Mouse (Mus musculus): ENCODE results near the gene Olfr584. TPM values are rescaled to one million over a fixed set of nuclear protein-coding genes. Genes with fewer than 3 reads are reported as not detected.

The Olfr584 gene
- polyA plus RNA-seq (2015; fragmentation: Nextera tagmentation; extraction: Ambion mirVana), result not detected in 2 replicates

GRCm38 (mm10) chr7:103081585-103081984 is at the start of gene Olfr584:
TSS of gene Olfr584 (plus strand) at chr7:103081885.
- Histone ChIP-seq H3K27ac (no peak within 1 kb of the TSS), H3K4me3 (replicated peaks) (no peak within 1 kb of the TSS), H3K9ac (replicated peaks) (no peak within 1 kb of the TSS), H3K27me3 (no peaks in the 10 kb centered on the region), H3K4me2 (replicated peaks) (no peak within 1 kb of the TSS), H3K36me3 (no peaks in the 10 kb centered on the region), H3K4me1 (replicated peaks) (no peaks in the 10 kb centered on the region), H3K9me3 (no peaks in the 10 kb centered on the region)
- 91% methylated on average over 1 of the region's 1 CpGs for WGBS
- ATAC-seq, result no peak

- H3K36me3 ChIP-seq, result no peaks in the 10 kb centered on the region
- no peak within 1 kb of the TSS for H3K4me2 ChIP-seq (replicated peaks)
- no peaks in the 10 kb centered on the region for H3K4me1 ChIP-seq (replicated peaks)
- ATAC-seq, result no peak
- H3K9ac ChIP-seq (replicated peaks), result no peak within 1 kb of the TSS
- H3K9me3 ChIP-seq, result no peaks in the 10 kb centered on the region
- H3K27ac ChIP-seq, result no peak within 1 kb of the TSS
- no peaks in the 10 kb centered on the region for H3K27me3 ChIP-seq
- H3K4me3 ChIP-seq (replicated peaks), result no peak within 1 kb of the TSS
Observed at GRCm38 (mm10) chr7:103037724-103038123, 44.0 kb upstream of the Olfr584 start, which contains the start of gene Olfr582. TSS of gene Olfr582 (plus strand) at chr7:103038024.

- WGBS, result 91% methylated on average over 1 of the region's 1 CpGs
- H3K4me2 ChIP-seq (replicated peaks), result no peak within 1 kb of the TSS
- no peak within 1 kb of the TSS for H3K9ac ChIP-seq (replicated peaks)
- H3K27me3 ChIP-seq, result no peaks in the 10 kb centered on the region
- H3K36me3 ChIP-seq, result no peaks in the 10 kb centered on the region
- H3K4me1 ChIP-seq (replicated peaks), result no peaks in the 10 kb centered on the region
- H3K4me3 ChIP-seq (replicated peaks), result no peak within 1 kb of the TSS
- no peak within 1 kb of the TSS for H3K27ac ChIP-seq
- no peak for ATAC-seq
- H3K9me3 ChIP-seq, result no peaks in the 10 kb centered on the region
Observed at GRCm38 (mm10) chr7:103051000-103051399, 30.7 kb upstream of the Olfr584 start, which contains the start of gene Olfr583. TSS of gene Olfr583 (plus strand) at chr7:103051300.

GRCm38 (mm10) chr7:103097420-103097819 is 15.7 kb downstream of the Olfr584 start, which contains the start of gene Olfr585:
TSS of gene Olfr585 (plus strand) at chr7:103097720.
- Histone ChIP-seq H3K27ac (no peak within 1 kb of the TSS), H3K9ac (replicated peaks) (no peak within 1 kb of the TSS), H3K36me3 (no peaks in the 10 kb centered on the region), H3K9me3 (no peaks in the 10 kb centered on the region), H3K4me2 (replicated peaks) (no peak within 1 kb of the TSS), H3K4me1 (replicated peaks) (no peaks in the 10 kb centered on the region), H3K27me3 (no peaks in the 10 kb centered on the region), H3K4me3 (replicated peaks) (no peak within 1 kb of the TSS)
- no peak for ATAC-seq
- 89% methylated on average over 1 of the region's 1 CpGs for WGBS

- no peaks in the 10 kb centered on the region for H3K27me3 ChIP-seq
Observed at GRCm38 (mm10) chr7:103119406-103119805, 37.7 kb downstream of the Olfr584 start.

GRCm38 (mm10) chr7:103125538-103125937 is 43.9 kb downstream of the Olfr584 start, which contains the start of gene Olfr586:
TSS of gene Olfr586 (minus strand) at chr7:103125638.
- WGBS, result 94% methylated on average over 3 of the region's 3 CpGs
- H3K9me3 ChIP-seq, result no peaks in the 10 kb centered on the region
- H3K4me3 ChIP-seq (replicated peaks), result no peak within 1 kb of the TSS
- no peak for ATAC-seq
- no peaks in the 10 kb centered on the region for H3K4me1 ChIP-seq (replicated peaks)
- no peaks in the 10 kb centered on the region for H3K27me3 ChIP-seq
- no peak within 1 kb of the TSS for H3K4me2 ChIP-seq (replicated peaks)
- H3K36me3 ChIP-seq, result no peaks in the 10 kb centered on the region
- no peak within 1 kb of the TSS for H3K9ac ChIP-seq (replicated peaks)
- H3K27ac ChIP-seq, result no peak within 1 kb of the TSS

More at GRCm38 (mm10) chr7:103119406-103119805, 37.7 kb downstream of the Olfr584 start:
- 41% methylated on average over 3 of the region's 3 CpGs for WGBS
- Histone ChIP-seq H3K9me3 (no peaks in the 10 kb centered on the region), H3K4me2 (replicated peaks) (no peak overlapping the region), H3K4me1 (replicated peaks) (no peaks in the 10 kb centered on the region), H3K36me3 (no peaks in the 10 kb centered on the region), H3K4me3 (replicated peaks) (no peak overlapping the region), H3K9ac (replicated peaks) (no peak overlapping the region), H3K27ac (no peak overlapping the region)
- ATAC-seq, result no peak

Other genes starting within 250 kb of the Olfr584 start
- gene Olfr566, start 223.1 kb upstream of the Olfr584 start, polyA plus RNA-seq (2015; fragmentation: Nextera tagmentation; extraction: Ambion mirVana), result not detected in 2 replicates
- not detected in 2 replicates for gene Olfr568, start 204.8 kb upstream of the Olfr584 start, polyA plus RNA-seq (2015; fragmentation: Nextera tagmentation; extraction: Ambion mirVana)
- not detected in 2 replicates for gene Olfr569, start 191.0 kb upstream of the Olfr584 start, polyA plus RNA-seq (2015; fragmentation: Nextera tagmentation; extraction: Ambion mirVana)
- gene Olfr570, start 187.3 kb upstream of the Olfr584 start, polyA plus RNA-seq (2015; fragmentation: Nextera tagmentation; extraction: Ambion mirVana), result not detected in 2 replicates
- gene Olfr571, start 164.3 kb upstream of the Olfr584 start, polyA plus RNA-seq (2015; fragmentation: Nextera tagmentation; extraction: Ambion mirVana), result not detected in 2 replicates
- not detected in 2 replicates for gene Olfr572, start 157.5 kb upstream of the Olfr584 start, polyA plus RNA-seq (2015; fragmentation: Nextera tagmentation; extraction: Ambion mirVana)
- not detected in 2 replicates for gene Olfr573-ps1, start 139.3 kb upstream of the Olfr584 start, polyA plus RNA-seq (2015; fragmentation: Nextera tagmentation; extraction: Ambion mirVana)
- not detected in 2 replicates for gene Olfr574, start 133.4 kb upstream of the Olfr584 start, polyA plus RNA-seq (2015; fragmentation: Nextera tagmentation; extraction: Ambion mirVana)
- gene Olfr575, start 123.1 kb upstream of the Olfr584 start, polyA plus RNA-seq (2015; fragmentation: Nextera tagmentation; extraction: Ambion mirVana), result not detected in 2 replicates
- gene Olfr576, start 119.2 kb upstream of the Olfr584 start, polyA plus RNA-seq (2015; fragmentation: Nextera tagmentation; extraction: Ambion mirVana), result not detected in 2 replicates
- not detected in 2 replicates for gene Olfr577, start 105.9 kb upstream of the Olfr584 start, polyA plus RNA-seq (2015; fragmentation: Nextera tagmentation; extraction: Ambion mirVana)
- not detected in 2 replicates for gene Olfr578, start 92.6 kb upstream of the Olfr584 start, polyA plus RNA-seq (2015; fragmentation: Nextera tagmentation; extraction: Ambion mirVana)
- not detected in 2 replicates for gene Olfr582, start 43.9 kb upstream of the Olfr584 start, polyA plus RNA-seq (2015; fragmentation: Nextera tagmentation; extraction: Ambion mirVana)
- gene Olfr583, start 30.6 kb upstream of the Olfr584 start, polyA plus RNA-seq (2015; fragmentation: Nextera tagmentation; extraction: Ambion mirVana), result not detected in 2 replicates
- not detected in 2 replicates for gene Olfr585, start 15.8 kb downstream of the Olfr584 start, polyA plus RNA-seq (2015; fragmentation: Nextera tagmentation; extraction: Ambion mirVana)
- not detected in 2 replicates for gene Olfr586, start 43.8 kb downstream of the Olfr584 start, polyA plus RNA-seq (2015; fragmentation: Nextera tagmentation; extraction: Ambion mirVana)
- not detected in 2 replicates for gene Olfr588-ps1, start 59.0 kb downstream of the Olfr584 start, polyA plus RNA-seq (2015; fragmentation: Nextera tagmentation; extraction: Ambion mirVana)
- gene Olfr589, start 74.5 kb downstream of the Olfr584 start, polyA plus RNA-seq (2015; fragmentation: Nextera tagmentation; extraction: Ambion mirVana), result not detected in 2 replicates
- not detected in 2 replicates for gene Olfr591, start 96.5 kb downstream of the Olfr584 start, polyA plus RNA-seq (2015; fragmentation: Nextera tagmentation; extraction: Ambion mirVana)
- gene Olfr592, start 102.9 kb downstream of the Olfr584 start, polyA plus RNA-seq (2015; fragmentation: Nextera tagmentation; extraction: Ambion mirVana), result not detected in 2 replicates
- not detected in 2 replicates for gene Olfr593, start 130.0 kb downstream of the Olfr584 start, polyA plus RNA-seq (2015; fragmentation: Nextera tagmentation; extraction: Ambion mirVana)
- not detected in 2 replicates for gene Olfr594, start 135.1 kb downstream of the Olfr584 start, polyA plus RNA-seq (2015; fragmentation: Nextera tagmentation; extraction: Ambion mirVana)
- not detected in 2 replicates for gene Usp17ld, start 170.6 kb downstream of the Olfr584 start, polyA plus RNA-seq (2015; fragmentation: Nextera tagmentation; extraction: Ambion mirVana)
- gene Olfr596, start 223.8 kb downstream of the Olfr584 start, polyA plus RNA-seq (2015; fragmentation: Nextera tagmentation; extraction: Ambion mirVana), result not detected in 2 replicates
- gene Olfr597, start 234.4 kb downstream of the Olfr584 start, polyA plus RNA-seq (2015; fragmentation: Nextera tagmentation; extraction: Ambion mirVana), result not detected in 2 replicates
- not detected in 2 replicates for gene Olfr598, start 241.7 kb downstream of the Olfr584 start, polyA plus RNA-seq (2015; fragmentation: Nextera tagmentation; extraction: Ambion mirVana)

Data from midbrain, embryonic 13.5 days (tissue).